Mouse (Mus musculus) testis, adult 2 months (tissue): ENCODE data around the gene Ndst2.

Experiments
- CTCF ChIP-seq: fragments of 200-500 bp; IDR thresholded peaks from 2 replicates; pipeline ENCODE4 v1.5.1; 2012; ENCODE audit warnings: low read depth, mild to moderate bottlenecking, inconsistent platforms, low read length, moderate library complexity; ENCODE audit not compliant: control insufficient read depth, insufficient read depth, insufficient replicate concordance
- POLR2A ChIP-seq: fragments of 200-500 bp; IDR thresholded peaks from 2 replicates; pipeline ENCODE4 v1.6.1; 2012; ENCODE audit warnings: low read depth, mild to moderate bottlenecking, inconsistent platforms, low read length, moderate library complexity; ENCODE audit not compliant: control insufficient read depth

- TF ChIP-seq CTCF, result no peak
- TF ChIP-seq POLR2A, result no peak
Measured at GRCm38 (mm10) chr14:20746935-20747334, 12.6 kb upstream of the Ndst2 start.
